Mouse (Mus musculus) erythroblast, adult 5-6 weeks (primary cell): ENCODE results near the gene Samd13. TPM values are rescaled to one million over a fixed set of nuclear protein-coding genes. Genes with fewer than 3 reads are reported as not detected.

Source experiments
- ATAC-seq: replicated peaks from 2 replicates; pipeline ENCODE4 v1.8.0; 2016; ENCODE audit warnings: moderate number of reproducible peaks, mild to moderate bottlenecking, moderate TSS enrichment, inconsistent platforms; ENCODE audit not compliant: poor library complexity, low FRiP score, severe bottlenecking
- total RNA-seq, 2 experiments: library from RNA; stranded (forward) in 1 of 2; stranded (reverse) in 1 of 2; fragments of 150-400 nt in 1 of 2; fragments of 200-764, 138-1000 nt in 1 of 2; gene quantifications; 2 replicates each; pipeline versions ENCODE4 v1.2.3 to v1.2.4; 2015 to 2017; ENCODE audit warnings: low replicate concordance in 2 of 2

The Samd13 gene
- total RNA-seq (2015; ENCODE audit: low replicate concordance) (not detected in 2 replicates), total RNA-seq (2017; ENCODE audit: low replicate concordance) (0.60 and 0.84 TPM in 2 replicates)

GRCm38 (mm10) chr3:146684811-146685675 lies at the start of gene Samd13:
Gene Samd13 (minus strand): TSS chr3:146685592.
- ATAC-seq, result 0 out of 2 replicates have a peak, but pooled peaks have one; percentile 25

DNA sequence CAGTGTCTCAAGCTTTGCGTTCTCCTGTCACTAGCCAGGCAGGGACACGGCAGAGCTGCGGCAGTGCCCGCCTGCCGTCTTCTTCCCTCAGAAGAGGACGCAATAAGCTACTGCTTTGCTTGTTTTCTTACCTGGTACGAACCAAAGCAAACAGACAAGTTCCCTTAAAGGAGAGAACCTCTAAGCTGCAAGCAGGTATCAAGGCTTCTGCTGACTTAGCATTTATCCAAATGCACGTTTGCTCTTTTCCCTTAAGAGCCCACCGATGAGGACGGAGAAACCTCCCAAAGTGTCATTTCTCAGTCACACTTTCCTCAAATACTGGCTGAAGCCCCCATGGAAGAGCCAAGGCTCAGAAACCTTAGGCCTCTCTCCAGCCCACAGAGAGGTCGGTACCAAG lies 46.1 kb upstream of the Samd13 start:
- ATAC-seq, result no peak

DNA sequence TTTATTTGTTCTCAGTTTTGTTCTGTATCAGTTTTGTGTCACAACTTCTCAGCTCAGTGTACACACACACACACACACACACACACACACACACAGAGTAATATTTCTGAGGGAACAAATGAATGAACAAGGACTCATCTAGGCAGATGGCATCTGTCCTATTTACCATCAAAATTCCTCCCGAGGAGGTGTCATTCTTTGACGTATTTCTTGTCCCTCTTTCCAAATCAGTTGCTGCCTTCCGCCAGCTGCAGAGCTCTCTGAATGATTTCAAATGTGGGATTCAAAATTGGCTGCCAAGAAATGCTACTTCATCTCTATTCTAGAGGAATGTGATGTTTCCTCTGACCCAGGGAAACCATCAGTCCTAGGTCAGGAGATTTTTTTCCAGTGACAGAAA lies 37.6 kb upstream of the Samd13 start:
- no peak for ATAC-seq

- ATAC-seq, result no peak
Measured at GRCm38 (mm10) chr3:146719696-146720095, 34.3 kb upstream of the Samd13 start.

DNA sequence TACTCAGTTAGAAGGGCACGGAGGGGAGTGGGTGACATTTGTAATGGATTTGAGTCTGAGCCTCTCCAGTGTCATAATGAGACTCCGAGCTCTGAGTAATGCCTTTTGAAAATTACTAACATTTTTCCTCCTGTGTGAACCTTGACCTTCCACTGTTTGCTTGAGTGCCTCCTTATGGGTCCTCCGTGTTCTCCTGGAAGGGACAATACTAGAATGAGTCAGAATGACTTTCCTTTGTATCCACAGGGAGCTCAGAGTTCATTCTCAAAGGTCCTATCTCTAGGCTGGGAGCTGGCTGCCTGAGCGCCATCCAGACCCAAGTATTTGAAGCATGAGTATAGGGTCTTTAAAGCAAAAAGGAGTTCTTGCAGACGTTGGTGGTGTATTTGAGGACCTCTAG lies 32.9 kb upstream of the Samd13 start:
- ATAC-seq, result no peak

DNA sequence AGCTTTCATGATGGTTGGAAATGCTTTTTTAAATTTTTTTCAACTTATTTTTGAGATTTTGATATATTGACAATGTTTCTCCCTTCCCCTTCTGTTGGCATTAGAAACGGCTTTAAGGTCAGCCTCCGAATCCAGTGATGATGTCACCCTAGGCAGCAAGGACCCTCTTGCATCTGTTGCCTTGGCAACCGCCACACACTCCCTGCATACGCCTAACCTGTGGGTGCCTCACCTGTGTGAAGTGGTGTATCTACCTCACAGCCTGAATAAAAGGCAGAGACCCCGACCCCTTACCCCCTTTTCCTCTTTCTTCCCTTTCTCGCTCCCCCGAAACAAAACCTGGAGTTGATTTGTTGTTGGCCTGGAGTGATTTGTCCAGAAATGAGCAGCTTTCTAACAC lies 26.9 kb upstream of the Samd13 start:
- ATAC-seq, result no peak

- ATAC-seq, result no peak
Measured at GRCm38 (mm10) chr3:146711559-146711958, 26.2 kb upstream of the Samd13 start.

- no peak for ATAC-seq
Measured at GRCm38 (mm10) chr3:146711084-146711483, 25.7 kb upstream of the Samd13 start.

DNA sequence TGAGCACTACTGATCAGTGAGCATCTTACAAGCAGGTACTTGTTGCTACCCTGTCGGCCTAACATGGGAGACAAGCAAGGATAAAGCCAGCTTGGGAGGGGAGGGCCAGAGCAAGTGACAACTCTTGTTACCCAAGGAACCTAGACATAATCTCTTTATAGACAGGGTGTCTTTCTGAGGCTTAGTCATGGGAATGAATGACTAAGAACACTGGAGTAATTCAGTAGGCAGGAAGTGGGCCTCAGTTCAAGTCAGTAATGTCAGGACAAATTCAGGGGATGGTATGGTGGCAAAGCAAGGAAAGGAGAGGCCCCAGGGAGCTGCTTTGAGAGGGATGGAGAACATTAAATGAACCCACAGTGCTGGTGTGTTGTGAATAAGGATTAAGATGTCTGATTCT lies 23.7 kb upstream of the Samd13 start:
- no peak for ATAC-seq

GRCm38 (mm10) chr3:146708381-146708780 lies 23.0 kb upstream of the Samd13 start:
- ATAC-seq, result no peak

GRCm38 (mm10) chr3:146704099-146704498 lies 18.7 kb upstream of the Samd13 start:
- ATAC-seq, result no peak

DNA sequence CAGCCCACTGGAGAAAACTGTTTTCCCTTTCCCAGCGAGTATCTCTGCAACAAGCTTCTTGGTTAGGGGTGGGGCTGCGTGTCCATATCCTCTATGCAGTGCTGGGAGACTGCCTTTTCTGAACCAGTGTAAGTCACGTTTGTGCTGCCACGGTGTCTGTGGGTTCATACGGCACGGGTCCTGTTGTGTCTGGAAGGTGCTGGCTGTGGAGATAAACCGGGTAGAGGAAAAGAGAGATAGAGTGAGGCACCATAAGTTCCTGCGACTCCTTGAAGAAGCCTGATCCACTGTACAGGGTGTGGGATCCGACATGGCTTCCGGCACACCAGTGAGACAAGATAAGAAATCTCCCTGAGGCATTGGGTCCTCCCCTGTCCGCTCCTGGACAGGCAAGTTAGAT lies 14.7 kb upstream of the Samd13 start:
- peak; percentile 62 for ATAC-seq

GRCm38 (mm10) chr3:146698982-146699381 lies 13.6 kb upstream of the Samd13 start:
- ATAC-seq, result no peak

DNA sequence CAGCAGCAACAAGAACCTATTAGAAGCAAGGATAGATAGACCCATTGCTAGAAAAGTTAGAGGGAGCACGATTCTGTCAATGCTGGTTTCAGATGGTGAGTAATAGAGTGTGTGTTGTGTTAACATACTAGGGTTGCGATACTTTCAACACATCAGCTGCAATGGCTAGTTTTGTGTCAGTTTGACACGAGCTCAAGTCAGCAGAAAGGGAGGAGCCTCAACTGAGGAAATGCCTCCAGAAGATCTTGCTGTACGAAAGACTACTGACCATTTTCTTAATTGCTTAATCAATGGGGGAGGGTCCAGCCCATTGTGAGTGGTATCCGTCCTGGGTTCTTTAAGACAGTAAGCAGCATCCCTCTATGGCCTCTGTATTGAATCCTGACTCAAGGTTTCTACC lies 7.2 kb upstream of the Samd13 start:
- ATAC-seq, result no peak

DNA sequence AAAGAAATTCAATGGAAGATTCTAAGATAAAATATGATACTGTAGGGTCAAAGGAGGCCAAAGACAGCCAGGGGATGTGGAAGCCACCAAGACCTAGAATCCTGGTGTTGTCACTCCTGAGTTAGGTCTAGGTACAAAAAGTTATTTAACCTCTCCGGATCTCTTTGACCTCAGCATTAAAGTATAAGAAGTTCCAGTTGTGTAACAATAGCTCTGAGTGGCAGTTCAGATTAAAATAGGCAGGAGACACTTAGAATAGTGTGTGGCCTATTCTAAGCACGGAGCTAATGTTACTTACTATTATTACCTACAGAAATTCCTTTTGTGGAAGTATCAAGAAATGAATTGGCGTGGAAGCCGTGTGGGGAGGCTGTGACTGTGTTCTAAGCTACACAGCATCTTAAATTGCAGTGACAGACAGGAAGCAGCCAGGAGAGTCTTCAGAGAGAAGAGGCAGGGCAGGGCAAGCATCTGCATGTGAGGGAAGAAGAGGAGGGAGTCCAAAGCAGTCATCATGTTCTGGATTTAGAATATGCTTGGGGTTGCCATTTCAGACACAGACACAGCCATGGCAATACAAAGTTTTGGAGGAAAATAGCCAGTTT lies 1.8 kb upstream of the Samd13 start:
- no peak for ATAC-seq

GRCm38 (mm10) chr3:146686428-146686827 lies 1.0 kb upstream of the Samd13 start:
- no peak for ATAC-seq

- no peak for ATAC-seq
Measured at GRCm38 (mm10) chr3:146683095-146683494, 2.3 kb downstream of the Samd13 start.

- no peak for ATAC-seq
Measured at GRCm38 (mm10) chr3:146682140-146682651, 3.2 kb downstream of the Samd13 start.

DNA sequence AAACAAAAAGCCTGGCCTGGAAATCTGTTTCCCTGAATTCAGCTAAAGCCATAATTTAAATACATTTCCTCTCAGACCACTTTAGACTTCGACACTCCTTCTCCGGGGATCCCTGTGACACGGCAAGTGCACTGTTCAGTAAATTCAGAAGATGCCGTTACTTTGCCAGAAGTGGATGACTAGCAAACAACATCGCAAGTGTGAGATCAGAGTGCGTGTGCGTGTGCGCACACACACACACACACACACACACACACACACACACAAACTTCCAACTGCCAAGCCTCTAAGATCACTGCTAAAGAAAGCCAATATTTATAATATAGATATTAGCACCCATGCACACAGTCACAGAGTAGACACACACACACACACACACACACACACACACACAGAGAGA lies 3.7 kb downstream of the Samd13 start:
- ATAC-seq, result no peak

DNA sequence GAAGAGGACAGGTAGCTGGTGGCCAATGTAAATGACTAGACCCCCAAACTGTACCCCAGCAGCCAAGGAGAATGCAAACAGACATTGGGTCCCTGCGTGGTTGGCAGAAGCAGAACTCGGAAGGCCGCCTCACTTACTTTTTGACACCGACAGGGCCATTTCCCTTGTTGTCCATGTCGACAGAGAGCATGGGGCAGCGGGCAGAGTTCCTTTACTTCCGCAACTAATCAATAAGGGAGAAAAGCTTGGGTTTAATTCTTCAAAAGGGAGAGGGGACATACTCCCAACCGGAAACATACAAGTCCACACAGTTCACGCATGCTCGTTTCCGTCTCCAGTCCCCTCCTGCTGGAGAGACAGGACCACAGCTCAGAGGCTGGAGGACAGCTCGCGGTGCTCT lies 4.8 kb downstream of the Samd13 start:
- no peak for ATAC-seq

DNA sequence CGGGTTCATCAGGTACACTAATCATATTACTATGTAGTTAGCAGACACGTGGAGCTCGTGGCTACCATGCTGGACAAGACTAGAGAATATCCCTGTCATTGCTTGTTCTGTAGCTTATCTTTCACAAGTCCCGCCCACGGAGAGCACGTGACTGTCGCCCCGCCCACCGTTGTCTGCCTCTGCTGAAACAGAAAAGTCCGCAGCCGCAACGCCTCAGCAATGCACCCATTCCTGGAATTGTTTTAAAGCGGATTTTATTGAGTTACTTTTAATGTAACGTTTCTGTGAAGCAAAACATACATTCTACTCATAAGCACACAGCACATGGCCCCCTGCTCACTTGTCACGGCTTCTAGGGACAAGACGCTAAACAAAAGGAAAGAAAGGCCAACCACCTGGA lies 5.7 kb downstream of the Samd13 start:
- no peak for ATAC-seq
